Mouse (Mus musculus) heart, embryonic 11.5 days (tissue): ENCODE results near the gene Adamtsl4. TPM values are rescaled to one million over a fixed set of nuclear protein-coding genes. Genes with fewer than 3 reads are reported as not detected.
A peak's percentile ranks its signal among the peaks of the same experiment; 100 is the strongest.

ENCODE experiments used
- ATAC-seq: fragments of 200-750 bp; cut with Nextera tagmentation; replicated peaks from 2 replicates; pipeline ENCODE4 v1.8.0; 2017; ENCODE audit warnings: moderate library complexity; ENCODE audit not compliant: insufficient number of reproducible peaks, low FRiP score, low TSS enrichment
- H3K27ac ChIP-seq: fragments of 300-500 bp; sonication (generic); 2 replicates; pipeline ENCODE4 v1.5.1; 2014; ENCODE audit warnings: mild to moderate bottlenecking, low read depth, low read length
- H3K27me3 ChIP-seq: fragments of 300-500 bp; sonication (generic); 2 replicates; pipeline ENCODE4 v1.6.1; 2014; ENCODE audit warnings: mild to moderate bottlenecking, low read length, mixed read lengths; ENCODE audit not compliant: control insufficient read depth, insufficient read depth
- H3K36me3 ChIP-seq: fragments of 300-500 bp; sonication (generic); 2 replicates; pipeline ENCODE4 v1.6.1; 2014; ENCODE audit warnings: mild to moderate bottlenecking, low read length, moderate library complexity, mixed read lengths; ENCODE audit not compliant: control insufficient read depth, insufficient read depth
- H3K4me1 ChIP-seq: fragments of 300-500 bp; sonication (generic); 2 replicates; pipeline ENCODE4 v1.6.1; 2014; ENCODE audit warnings: low read length; ENCODE audit not compliant: control insufficient read depth, insufficient read depth
- H3K4me2 ChIP-seq: fragments of 300-500 bp; sonication (generic); 2 replicates; pipeline ENCODE4 v1.6.1; 2014; ENCODE audit warnings: mild to moderate bottlenecking, moderate library complexity
- H3K4me3 ChIP-seq: fragments of 300-500 bp; sonication (generic); 2 replicates; pipeline ENCODE4 v1.5.1; 2014; ENCODE audit warnings: low read depth, low read length
- H3K9ac ChIP-seq: fragments of 300-500 bp; sonication (generic); 2 replicates; pipeline ENCODE4 v1.6.1; 2014; ENCODE audit warnings: mild to moderate bottlenecking, low read depth, low read length, moderate library complexity
- H3K9me3 ChIP-seq: fragments of 300-500 bp; sonication (generic); replicated peaks from 2 replicates; pipeline ENCODE4 v1.6.1; 2016; ENCODE audit warnings: low read length; ENCODE audit not compliant: control insufficient read depth
- WGBS: fragments of 180-500 bp; shearing (Covaris S2); extraction: QIAGEN DNeasy Blood & Tissue Kit; methylation state at CpG from one replicate; pipeline ENCODE4 v1.1.7; 2014; ENCODE audit not compliant: insufficient replicate concordance; 5-methylcytosine and 5-hydroxymethylcytosine counted together
- polyA plus RNA-seq: library from polyadenylated mRNA; unstranded; fragments of >200 nt; fragmentation: Nextera tagmentation; extraction: Ambion mirVana; gene quantifications from 2 replicates; pipeline ENCODE4 v1.2.1, GENCODE M21; 2014

The Adamtsl4 gene
- polyA plus RNA-seq, result 3.5 and 5.1 TPM in 2 replicates

GRCm38 (mm10) chr3:95687524-95688421 is at the start of gene Adamtsl4:
TSS of gene Adamtsl4 (minus strand) at chr3:95687917.
- H3K27ac ChIP-seq, result peak within 1 kb of the TSS; percentile 84
- H3K9me3 ChIP-seq, result no peaks in the 10 kb centered on the region
- H3K9ac ChIP-seq, result peak within 1 kb of the TSS; percentile 73
- no peaks in the 10 kb centered on the region for H3K36me3 ChIP-seq
- 5% methylated on average over 50 of the region's 50 CpGs for WGBS
- no peaks in the 10 kb centered on the region for H3K27me3 ChIP-seq
- ATAC-seq, result peak; percentile 53
- peaks cover 62% of the 10 kb centered on the region for H3K4me1 ChIP-seq
- peak within 1 kb of the TSS; percentile 51 for H3K4me3 ChIP-seq
- H3K4me2 ChIP-seq, result peak within 1 kb of the TSS; percentile 90

GRCm38 (mm10) chr3:95735071-95735670 is 47.5 kb upstream of the Adamtsl4 start:
- H3K9me3 ChIP-seq, result no peaks in the 10 kb centered on the region
- no peak overlapping the region for H3K27ac ChIP-seq
- no peaks in the 10 kb centered on the region for H3K27me3 ChIP-seq
- peaks cover 8% of the 10 kb centered on the region; the same call in 1 of the 2 replicates for H3K36me3 ChIP-seq
- no peak overlapping the region for H3K4me3 ChIP-seq
- H3K9ac ChIP-seq, result no peak overlapping the region
- peaks cover 50% of the 10 kb centered on the region for H3K4me1 ChIP-seq
- H3K4me2 ChIP-seq, result no peak overlapping the region
- WGBS, result 82% methylated on average over 12 of the region's 12 CpGs
- ATAC-seq, result no peak

- no peak overlapping the region for H3K4me2 ChIP-seq
- H3K27me3 ChIP-seq, result no peaks in the 10 kb centered on the region
- no peak for ATAC-seq
- H3K9me3 ChIP-seq, result no peaks in the 10 kb centered on the region
- H3K36me3 ChIP-seq, result peaks cover 8% of the 10 kb centered on the region; the same call in 1 of the 2 replicates
- no peak overlapping the region for H3K27ac ChIP-seq
- H3K9ac ChIP-seq, result no peak overlapping the region
- H3K4me3 ChIP-seq, result no peak overlapping the region
- H3K4me1 ChIP-seq, result peaks cover 41% of the 10 kb centered on the region
- WGBS, result 72% methylated on average over 13 of the region's 13 CpGs
Observed at GRCm38 (mm10) chr3:95734092-95734702, 46.5 kb upstream of the Adamtsl4 start.

- no peaks in the 10 kb centered on the region for H3K9me3 ChIP-seq
- no peak overlapping the region for H3K4me2 ChIP-seq
- peaks cover 28% of the 10 kb centered on the region for H3K4me1 ChIP-seq
- no peak overlapping the region for H3K9ac ChIP-seq
- 59% methylated on average over 11 of the region's 11 CpGs for WGBS
- ATAC-seq, result 0 out of 2 replicates have a peak, but pooled peaks have one; percentile 22
- peaks cover 8% of the 10 kb centered on the region; the same call in 1 of the 2 replicates for H3K36me3 ChIP-seq
- peak overlapping the region; percentile 42 for H3K27ac ChIP-seq
- H3K27me3 ChIP-seq, result no peaks in the 10 kb centered on the region
- no peak overlapping the region for H3K4me3 ChIP-seq
Observed at GRCm38 (mm10) chr3:95732744-95733521, 45.2 kb upstream of the Adamtsl4 start.

GRCm38 (mm10) chr3:95732297-95732696 is 44.6 kb upstream of the Adamtsl4 start:
- Histone ChIP-seq H3K27ac (peak overlapping the region; percentile 17; the same call in 1 of the 2 replicates), H3K9me3 (no peaks in the 10 kb centered on the region), H3K9ac (no peak overlapping the region), H3K4me2 (no peak overlapping the region), H3K4me1 (peaks cover 22% of the 10 kb centered on the region), H3K36me3 (peaks cover 8% of the 10 kb centered on the region; the same call in 1 of the 2 replicates), H3K27me3 (no peaks in the 10 kb centered on the region), H3K4me3 (no peak overlapping the region)
- ATAC-seq, result no peak
- 88% methylated on average over 9 of the region's 9 CpGs for WGBS

- no peak overlapping the region for H3K4me2 ChIP-seq
- H3K27me3 ChIP-seq, result no peaks in the 10 kb centered on the region
- H3K9ac ChIP-seq, result no peak overlapping the region
- 88% methylated on average over 4 of the region's 4 CpGs for WGBS
- H3K36me3 ChIP-seq, result peaks cover 8% of the 10 kb centered on the region; the same call in 1 of the 2 replicates
- peaks cover 17% of the 10 kb centered on the region for H3K4me1 ChIP-seq
- no peak overlapping the region for H3K27ac ChIP-seq
- no peak overlapping the region for H3K4me3 ChIP-seq
- no peaks in the 10 kb centered on the region for H3K9me3 ChIP-seq
- no peak for ATAC-seq
Observed at GRCm38 (mm10) chr3:95731802-95732201, 44.1 kb upstream of the Adamtsl4 start.

GRCm38 (mm10) chr3:95730431-95730830 is 42.7 kb upstream of the Adamtsl4 start:
- Histone ChIP-seq H3K4me3 (no peak overlapping the region), H3K36me3 (peaks cover 4% of the 10 kb centered on the region; the same call in 1 of the 2 replicates), H3K9ac (no peak overlapping the region), H3K4me2 (no peak overlapping the region), H3K4me1 (peaks cover 18% of the 10 kb centered on the region), H3K9me3 (no peaks in the 10 kb centered on the region), H3K27ac (no peak overlapping the region), H3K27me3 (no peaks in the 10 kb centered on the region)
- no peak for ATAC-seq
- 77% methylated on average over 7 of the region's 7 CpGs for WGBS

GRCm38 (mm10) chr3:95728906-95729305 is 41.2 kb upstream of the Adamtsl4 start:
- WGBS, result 80% methylated on average over 2 of the region's 2 CpGs
- H3K9me3 ChIP-seq, result no peaks in the 10 kb centered on the region
- no peaks in the 10 kb centered on the region for H3K36me3 ChIP-seq
- peaks cover 18% of the 10 kb centered on the region for H3K4me1 ChIP-seq
- H3K9ac ChIP-seq, result no peak overlapping the region
- H3K4me3 ChIP-seq, result no peak overlapping the region
- no peaks in the 10 kb centered on the region for H3K27me3 ChIP-seq
- H3K4me2 ChIP-seq, result no peak overlapping the region
- no peak for ATAC-seq
- no peak overlapping the region for H3K27ac ChIP-seq
